Mouse (Mus musculus) E14TG2a.4 (cell line): ENCODE data around the gene Pcbp4.

Experiments used
- CTCF ChIP-seq: conservative IDR thresholded peaks from 2 replicates; pipeline ENCODE4 v1.5.1; 2014; ENCODE audit warnings: low read length
- NANOG ChIP-seq: IDR thresholded peaks from 2 replicates; pipeline ENCODE4 v1.6.1; 2014; ENCODE audit warnings: borderline replicate concordance, low read length, mixed read lengths
- POU5F1 ChIP-seq: IDR thresholded peaks from 2 replicates; pipeline ENCODE4 v1.6.1; 2014; ENCODE audit warnings: low read length, borderline replicate concordance

GRCm38 (mm10) chr9:106428719-106429220 is 24.3 kb upstream of the Pcbp4 start:
- TF ChIP-seq CTCF (no peak), NANOG (no peak), POU5F1 (no peak)
